Mouse (Mus musculus) neural tube, embryonic 13.5 days (tissue): ENCODE results near the gene Ubfd1. TPM values are rescaled to one million over a fixed set of nuclear protein-coding genes. Genes with fewer than 3 reads are reported as not detected.
"Not testable (repeated sequence)": the region's sequence is repeated elsewhere in the genome, so short reads cannot be mapped to it uniquely, and the experiment has no call there.

Source experiments
- ATAC-seq: fragments of 200-750 bp; cut with Nextera tagmentation; 2 replicates; pipeline ENCODE4 v1.8.0; 2017; ENCODE audit warnings: low read depth, mild to moderate bottlenecking, moderate TSS enrichment, moderate library complexity
- H3K27ac ChIP-seq: fragments of 300-500 bp; sonication (generic); replicated peaks from 2 replicates; pipeline ENCODE4 v1.5.1; 2015; ENCODE audit warnings: moderate library complexity, mild to moderate bottlenecking, inconsistent platforms
- H3K27me3 ChIP-seq: fragments of 300-500 bp; sonication (generic); 2 replicates; pipeline ENCODE4 v1.6.1; 2015; ENCODE audit warnings: mild to moderate bottlenecking, inconsistent platforms
- H3K36me3 ChIP-seq: fragments of 300-500 bp; sonication (generic); 2 replicates; pipeline ENCODE4 v1.6.1; 2015; ENCODE audit warnings: mild to moderate bottlenecking, inconsistent platforms
- H3K4me1 ChIP-seq: fragments of 300-500 bp; sonication (generic); replicated peaks from 2 replicates; pipeline ENCODE4 v1.6.1; 2015; ENCODE audit warnings: inconsistent platforms
- H3K4me2 ChIP-seq: fragments of 300-500 bp; sonication (generic); 2 replicates; pipeline ENCODE4 v1.6.1; 2015; ENCODE audit warnings: inconsistent platforms, mild to moderate bottlenecking, moderate library complexity
- H3K4me3 ChIP-seq: fragments of 300-500 bp; sonication (generic); 2 replicates; pipeline ENCODE4 v1.5.1; 2015; ENCODE audit warnings: mild to moderate bottlenecking, inconsistent platforms
- H3K9ac ChIP-seq: fragments of 300-500 bp; sonication (generic); 2 replicates; pipeline ENCODE4 v1.6.1; 2015; ENCODE audit warnings: moderate library complexity, mild to moderate bottlenecking, inconsistent platforms
- H3K9me3 ChIP-seq: fragments of 300-500 bp; sonication (generic); 2 replicates; pipeline ENCODE4 v1.6.1; 2016; ENCODE audit warnings: inconsistent platforms
- WGBS: fragments of 180-500 bp; shearing (Covaris S2); methylation state at CpG from one replicate; pipeline ENCODE4 v1.1.7; 2015; 5-methylcytosine and 5-hydroxymethylcytosine counted together
- polyA plus RNA-seq: library from polyadenylated mRNA; unstranded; fragments of >200 nt; fragmentation: Nextera tagmentation; extraction: Ambion mirVana; gene quantifications from 2 replicates; pipeline ENCODE4 v1.2.1, GENCODE M21; 2015

Gene Ubfd1
- polyA plus RNA-seq, 1 experiment from 2014 or later = 68.0 TPM

DNA sequence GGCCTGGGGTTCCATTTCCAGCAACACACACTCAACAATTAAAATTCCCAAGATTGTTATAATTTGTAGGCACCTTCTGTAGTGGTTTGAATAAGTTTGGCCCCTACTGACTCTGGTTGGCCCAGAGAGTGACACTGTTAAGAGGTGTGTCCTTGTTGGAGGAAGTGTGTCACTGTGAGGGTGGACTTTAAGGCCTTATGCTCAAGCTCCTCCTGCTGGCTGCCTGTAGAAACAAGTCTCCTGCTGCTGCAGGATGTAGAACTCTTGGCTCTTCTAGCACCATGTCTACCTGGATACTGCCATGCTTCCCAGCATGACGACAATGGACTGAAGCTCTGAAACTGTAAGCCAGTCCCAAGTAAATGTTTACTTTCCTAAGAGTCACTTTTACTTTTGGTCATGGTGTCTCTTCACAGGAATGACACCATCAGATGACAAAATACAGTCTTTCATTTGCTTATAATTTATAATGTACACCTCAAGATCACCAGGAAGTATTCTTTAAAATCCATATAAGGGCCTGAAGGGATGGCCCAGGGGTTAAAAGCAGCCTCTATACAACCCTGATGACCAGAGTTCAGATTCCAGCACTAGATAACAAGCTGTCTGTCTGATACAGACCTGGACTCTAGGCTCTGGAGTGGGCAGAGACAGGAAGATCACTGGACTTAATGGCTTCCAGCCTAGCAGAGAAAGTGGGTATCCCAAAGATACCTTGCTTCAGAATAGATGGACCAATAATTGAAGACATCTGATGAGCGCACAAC, 27.8 kb downstream of the Ubfd1 start:
- Histone ChIP-seq H3K4me3 (no peak overlapping the region), H3K36me3 (peaks cover 84% of the 10 kb centered on the region)

GRCm38 (mm10) chr7:122098009-122098408, 31.0 kb downstream of the Ubfd1 start:
- no peaks in the 10 kb centered on the region for H3K9me3 ChIP-seq
- no peak for ATAC-seq
- H3K36me3 ChIP-seq = peaks cover 53% of the 10 kb centered on the region
- H3K27ac ChIP-seq = no peak overlapping the region
- no peaks in the 10 kb centered on the region for H3K27me3 ChIP-seq
- no peak overlapping the region for H3K4me2 ChIP-seq
- H3K4me3 ChIP-seq = no peak overlapping the region
- 94% methylated on average over 3 of the region's 3 CpGs for WGBS
- peaks cover 18% of the 10 kb centered on the region for H3K4me1 ChIP-seq
- no peak overlapping the region for H3K9ac ChIP-seq

More for the DNA sequence above, 27.8 kb downstream of the Ubfd1 start:
- no peaks in the 10 kb centered on the region for H3K27me3 ChIP-seq
- H3K9me3 ChIP-seq = no peaks in the 10 kb centered on the region
- no peak overlapping the region for H3K27ac ChIP-seq
- no peak overlapping the region for H3K9ac ChIP-seq
- ATAC-seq = no peak
- H3K4me1 ChIP-seq = peaks cover 4% of the 10 kb centered on the region
- 97% methylated on average over 2 of the region's 2 CpGs for WGBS
- no peak overlapping the region for H3K4me2 ChIP-seq

DNA sequence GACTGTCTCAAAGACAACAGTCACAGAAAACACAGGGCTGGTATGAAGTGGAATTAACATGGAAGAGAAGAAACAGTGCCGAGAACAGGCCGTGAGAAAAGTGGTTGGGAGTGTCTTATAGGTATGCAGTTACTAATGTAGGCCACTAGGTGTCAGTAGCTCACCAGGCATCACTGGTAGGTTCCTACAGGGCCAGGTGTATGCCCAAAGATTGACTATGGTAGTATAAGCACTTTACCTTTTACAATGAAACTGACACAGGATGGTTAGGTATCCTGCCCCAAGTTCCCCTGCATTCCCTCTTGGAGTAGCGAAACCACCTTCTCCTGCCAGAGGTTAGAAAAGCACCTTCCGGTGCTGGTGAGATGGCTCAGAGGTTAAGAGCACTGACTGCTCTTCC, 32.2 kb downstream of the Ubfd1 start:
- no peaks in the 10 kb centered on the region for H3K27me3 ChIP-seq
- H3K36me3 ChIP-seq = peaks cover 43% of the 10 kb centered on the region
- H3K4me3 ChIP-seq = no peak overlapping the region
- H3K4me2 ChIP-seq = no peak overlapping the region
- no peaks in the 10 kb centered on the region for H3K9me3 ChIP-seq
- peaks cover 18% of the 10 kb centered on the region for H3K4me1 ChIP-seq
- ATAC-seq = no peak
- 70% methylated on average over 4 of the region's 4 CpGs for WGBS
- no peak overlapping the region for H3K27ac ChIP-seq
- no peak overlapping the region for H3K9ac ChIP-seq

- Histone ChIP-seq H3K4me3 (peak overlapping the region; percentile 69), H3K27ac (peak overlapping the region; percentile 62), H3K4me2 (peak overlapping the region; percentile 79), H3K4me1 (peaks cover 18% of the 10 kb centered on the region), H3K36me3 (peaks cover 23% of the 10 kb centered on the region), H3K9ac (peak overlapping the region; percentile 90)
- not testable (repeated sequence) for H3K27me3 ChIP-seq, H3K9me3 ChIP-seq
- ATAC-seq = peak; percentile 81
- 8% methylated on average over 28 of the region's 28 CpGs for WGBS
These were observed 34.2 kb downstream of the Ubfd1 start for GRCm38 (mm10) chr7:122101014-122101746.

GRCm38 (mm10) chr7:122101747-122102244, 34.8 kb downstream of the Ubfd1 start, which contains the start of gene Ndufab1:
Ndufab1 (minus strand) TSS chr7:122101886.
- H3K4me2 ChIP-seq = peak within 1 kb of the TSS; percentile 79
- H3K9me3 ChIP-seq = no peaks in the 10 kb centered on the region
- H3K27ac ChIP-seq = peak within 1 kb of the TSS; percentile 62
- peak within 1 kb of the TSS; percentile 90 for H3K9ac ChIP-seq
- no peaks in the 10 kb centered on the region for H3K27me3 ChIP-seq
- peak within 1 kb of the TSS; percentile 69 for H3K4me3 ChIP-seq
- H3K36me3 ChIP-seq = peaks cover 17% of the 10 kb centered on the region
- peaks cover 18% of the 10 kb centered on the region for H3K4me1 ChIP-seq
- ATAC-seq = peak; percentile 99
- under 1% methylated on average over 43 of the region's 43 CpGs for WGBS

DNA sequence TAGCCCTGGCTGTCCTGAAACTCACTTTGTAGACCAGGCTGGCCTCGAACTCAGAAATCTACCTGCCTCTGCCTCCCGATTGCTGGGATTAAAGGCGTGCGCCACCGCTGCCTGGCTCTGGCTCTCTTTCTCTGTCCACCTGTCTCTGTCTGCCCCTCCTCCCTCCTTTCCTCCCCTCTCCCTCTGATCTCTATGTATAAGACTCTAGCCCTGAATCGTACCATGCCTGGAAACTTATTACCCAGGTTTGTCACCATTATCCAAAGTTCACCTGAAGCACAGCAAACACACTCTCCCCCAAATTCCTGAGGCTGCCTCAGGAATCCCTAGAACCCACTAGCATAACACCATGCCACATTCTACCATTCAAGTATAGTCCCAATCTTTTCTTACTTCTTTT, 41.2 kb downstream of the Ubfd1 start:
- Histone ChIP-seq H3K9me3 (no peaks in the 10 kb centered on the region), H3K4me1 (no peaks in the 10 kb centered on the region), H3K4me2 (no peak overlapping the region), H3K4me3 (no peak overlapping the region), H3K27ac (no peak overlapping the region), H3K36me3 (peaks cover 18% of the 10 kb centered on the region; the same call in 1 of the 2 replicates), H3K9ac (no peak overlapping the region), H3K27me3 (no peaks in the 10 kb centered on the region)
- ATAC-seq = no peak
- 96% methylated on average over 6 of the region's 6 CpGs for WGBS

DNA sequence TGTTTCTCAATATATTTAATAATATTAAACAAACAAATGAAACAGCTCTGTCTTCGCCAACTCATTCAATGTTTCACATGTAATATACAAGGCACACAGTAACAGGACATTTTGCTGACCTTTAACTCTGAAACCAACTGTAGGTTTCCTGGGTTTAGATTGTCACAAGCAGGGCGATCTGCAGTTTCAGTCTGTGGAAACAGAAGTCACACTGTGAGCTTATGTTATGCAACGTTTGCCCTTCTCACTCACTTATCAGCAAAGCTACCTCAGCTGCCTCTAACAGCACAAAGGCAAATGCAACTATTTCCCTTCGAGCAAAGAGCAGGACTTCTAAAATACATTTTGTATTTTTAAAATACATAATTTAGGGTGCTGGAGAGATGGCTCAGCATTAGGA, 56.5 kb downstream of the Ubfd1 start:
- no peak overlapping the region for H3K9ac ChIP-seq
- WGBS = 91% methylated on average over 4 of the region's 4 CpGs
- no peaks in the 10 kb centered on the region for H3K27me3 ChIP-seq
- peaks cover 47% of the 10 kb centered on the region for H3K36me3 ChIP-seq
- ATAC-seq = no peak
- H3K4me3 ChIP-seq = no peak overlapping the region
- H3K4me2 ChIP-seq = no peak overlapping the region
- H3K4me1 ChIP-seq = no peaks in the 10 kb centered on the region
- no peak overlapping the region for H3K27ac ChIP-seq
- no peaks in the 10 kb centered on the region for H3K9me3 ChIP-seq

GRCm38 (mm10) chr7:122125636-122126035, 58.7 kb downstream of the Ubfd1 start:
- WGBS = 80% methylated on average over 8 of the region's 8 CpGs
- Histone ChIP-seq H3K9me3 (no peaks in the 10 kb centered on the region), H3K27me3 (no peaks in the 10 kb centered on the region), H3K36me3 (peaks cover 40% of the 10 kb centered on the region), H3K4me1 (no peaks in the 10 kb centered on the region), H3K27ac (no peak overlapping the region), H3K9ac (no peak overlapping the region), H3K4me3 (no peak overlapping the region), H3K4me2 (no peak overlapping the region)
- ATAC-seq = no peak

DNA sequence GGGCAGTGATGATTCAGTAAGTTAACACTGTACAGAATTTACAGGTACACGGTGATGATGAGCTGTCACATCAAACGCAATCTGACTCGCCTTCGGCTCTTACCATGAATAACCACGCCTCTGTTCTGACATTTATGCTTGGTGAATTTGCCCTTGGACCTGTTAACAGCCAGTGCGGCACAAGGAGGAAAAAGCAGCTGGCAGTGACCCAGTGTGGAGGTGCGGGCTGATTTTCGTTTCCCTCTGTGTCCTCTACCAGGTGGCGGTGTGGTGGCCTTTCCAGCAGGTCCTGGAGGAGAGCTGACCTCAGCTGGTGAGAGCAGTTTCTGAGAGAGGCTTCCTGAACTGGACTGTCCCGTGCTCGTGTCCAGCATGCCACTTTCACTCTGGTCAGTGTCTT, 60.0 kb downstream of the Ubfd1 start:
- Histone ChIP-seq H3K9ac (no peak overlapping the region), H3K4me1 (peaks cover 3% of the 10 kb centered on the region; the same call in 1 of the 2 replicates), H3K27ac (no peak overlapping the region), H3K9me3 (no peaks in the 10 kb centered on the region), H3K27me3 (no peaks in the 10 kb centered on the region), H3K4me3 (no peak overlapping the region), H3K4me2 (no peak overlapping the region), H3K36me3 (peaks cover 35% of the 10 kb centered on the region)
- no peak for ATAC-seq
- 93% methylated on average over 11 of the region's 11 CpGs for WGBS

Other genes with a start within 250 kb of the Ubfd1 start
- gene Scnn1b, start 202.1 kb upstream of the Ubfd1 start, polyA plus RNA-seq = not detected in 2 replicates
- 20.5 and 20.8 TPM in 2 replicates for gene Cog7, start 85.5 kb upstream of the Ubfd1 start, polyA plus RNA-seq
- gene Gga2, start 46.0 kb upstream of the Ubfd1 start, polyA plus RNA-seq = 50.9 and 63.7 TPM in 2 replicates
- gene Ears2, start 88 bp downstream of the Ubfd1 start, polyA plus RNA-seq = 9.8 and 9.9 TPM in 2 replicates
- gene Ndufab1, start 34.7 kb downstream of the Ubfd1 start, polyA plus RNA-seq = 715 and 766 TPM in 2 replicates
- 6.5 and 6.7 TPM in 2 replicates for gene Palb2, start 65.8 kb downstream of the Ubfd1 start, polyA plus RNA-seq
- 162 and 168 TPM in 2 replicates for gene Dctn5, start 65.9 kb downstream of the Ubfd1 start, polyA plus RNA-seq
- gene Plk1, start 92.3 kb downstream of the Ubfd1 start, polyA plus RNA-seq = 23.5 and 27.4 TPM in 2 replicates
- gene Ern2, start 119.0 kb downstream of the Ubfd1 start, polyA plus RNA-seq = 0.68 and 1.0 TPM in 2 replicates
- gene Chp2, start 152.3 kb downstream of the Ubfd1 start, polyA plus RNA-seq = 1.1 and 1.2 TPM in 2 replicates
- gene Prkcb, start 221.6 kb downstream of the Ubfd1 start, polyA plus RNA-seq = 52.9 and 60.9 TPM in 2 replicates